Mouse (Mus musculus) erythroid progenitor cell, adult 5-6 weeks (primary cell): ENCODE results near the gene Gm10961. TPM values are rescaled to one million over a fixed set of nuclear protein-coding genes. Genes with fewer than 3 reads are reported as not detected.

Source experiments
- ATAC-seq: replicated peaks from 2 replicates; pipeline ENCODE4 v1.8.0; 2016; ENCODE audit warnings: moderate number of reproducible peaks, mild to moderate bottlenecking, moderate TSS enrichment, inconsistent platforms; ENCODE audit not compliant: poor library complexity, low FRiP score, severe bottlenecking
- total RNA-seq, 2 experiments: library from RNA; stranded (forward) in 1 of 2; stranded (reverse) in 1 of 2; fragments of 150-400 nt in 1 of 2; fragments of 186-747, 209-891 nt in 1 of 2; gene quantifications; 2 replicates each; pipeline versions ENCODE4 v1.2.3 to v1.2.4; 2015 to 2017; ENCODE audit warnings: low replicate concordance in 2 of 2

The Gm10961 gene
- total RNA-seq (2015; ENCODE audit: low replicate concordance) (not detected in 2 replicates), total RNA-seq (2017; ENCODE audit: low replicate concordance) (not detected in 2 replicates)

DNA sequence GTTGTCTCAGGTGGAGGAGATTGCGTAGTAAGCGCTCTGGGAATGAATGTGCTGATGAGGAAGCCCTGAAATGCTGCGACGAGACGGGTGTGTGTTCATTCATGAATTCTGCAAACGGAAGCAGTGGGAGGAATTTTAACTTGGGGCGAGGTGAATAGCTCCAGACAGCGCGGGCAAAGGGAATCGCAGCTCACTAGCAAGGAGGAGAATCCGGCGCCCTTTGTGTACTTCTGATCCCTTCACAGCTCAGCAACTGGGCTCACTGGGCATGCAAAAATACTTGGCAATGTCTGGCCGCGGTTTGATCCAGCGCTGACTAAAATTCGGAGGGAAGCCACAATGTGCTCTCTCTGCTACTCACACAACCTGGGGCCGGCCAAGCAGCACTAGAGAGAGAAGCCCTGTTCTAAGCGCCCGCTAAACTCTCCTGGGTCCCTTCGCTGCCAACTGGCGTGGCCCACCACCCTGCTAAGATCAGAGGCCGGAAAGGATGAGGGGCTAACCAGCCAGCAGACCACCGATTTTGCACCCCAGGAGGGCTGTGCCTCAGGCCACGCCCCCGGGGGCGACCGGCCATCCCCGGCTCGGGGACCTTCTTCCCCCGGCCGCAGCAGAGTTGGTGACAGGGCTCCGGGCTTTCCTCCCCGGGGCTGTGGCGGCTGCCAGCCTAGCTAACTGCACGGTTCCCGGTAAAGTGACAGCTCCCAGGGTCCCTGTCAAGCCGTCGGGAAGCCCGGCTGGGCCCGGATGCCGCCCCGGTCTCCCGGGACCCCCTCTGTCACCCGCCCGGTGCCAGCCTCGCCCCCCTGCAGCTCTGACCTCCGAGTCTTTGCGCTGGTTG lies at the start of gene Gm10961:
TSS of gene Gm10961 (plus strand) at position 641 of the 841 bp plus-strand sequence.
- 0 out of 2 replicates have a peak, but pooled peaks have one; percentile 27 for ATAC-seq

GRCm38 (mm10) chr3:107582130-107582874 lies 48.8 kb upstream of the Gm10961 start:
- ATAC-seq = no peak

GRCm38 (mm10) chr3:107582875-107583767 lies 48.0 kb upstream of the Gm10961 start:
- no peak for ATAC-seq

DNA sequence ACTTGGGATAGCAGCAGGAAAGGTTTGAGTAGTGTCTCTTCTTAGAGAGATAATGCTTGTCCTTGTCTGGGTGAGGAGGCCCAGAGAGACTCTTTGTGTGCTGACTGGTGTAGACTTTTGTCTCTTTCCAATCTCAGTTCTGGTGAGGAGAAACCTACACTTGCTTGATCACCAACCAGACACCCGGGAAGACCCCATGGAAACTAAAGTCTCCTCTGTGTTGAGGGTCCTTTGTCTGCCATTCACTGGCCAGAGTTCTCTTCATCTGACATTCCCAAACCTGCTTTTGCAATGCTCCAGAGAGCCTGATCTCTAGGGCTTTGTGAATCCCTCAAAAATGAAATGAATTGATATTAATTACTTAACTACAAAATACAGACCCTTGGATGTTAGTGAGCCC lies 47.2 kb upstream of the Gm10961 start:
- no peak for ATAC-seq

GRCm38 (mm10) chr3:107586504-107586903 lies 44.6 kb upstream of the Gm10961 start:
- no peak for ATAC-seq

- no peak for ATAC-seq
Measured at GRCm38 (mm10) chr3:107591612-107592011, 39.5 kb upstream of the Gm10961 start.

DNA sequence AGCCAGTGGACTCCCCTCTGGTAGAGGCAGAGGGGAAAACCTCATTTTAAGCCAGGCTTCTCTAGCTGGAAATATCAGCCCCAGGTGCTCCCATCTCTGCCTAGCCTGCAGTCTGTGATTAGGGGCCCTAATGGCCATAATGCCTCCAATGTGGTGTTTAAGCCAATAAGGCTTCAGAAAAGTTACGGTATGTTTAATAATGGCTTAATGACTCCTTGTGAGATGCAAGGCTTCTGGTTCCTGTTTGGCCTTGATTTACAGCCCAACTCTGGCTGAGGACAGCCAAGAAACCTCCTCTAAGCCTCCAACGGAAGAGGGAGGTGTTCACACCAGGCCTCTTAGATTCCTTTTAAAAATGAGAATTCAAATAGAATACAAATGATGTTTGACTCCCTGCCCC lies 37.5 kb upstream of the Gm10961 start:
- no peak for ATAC-seq

GRCm38 (mm10) chr3:107594662-107595263 lies 36.4 kb upstream of the Gm10961 start, which contains the start of gene Alx3:
TSS of gene Alx3 (plus strand) at chr3:107595031.
- ATAC-seq = no peak

- no peak for ATAC-seq
Measured at GRCm38 (mm10) chr3:107595264-107595937, 35.7 kb upstream of the Gm10961 start.

GRCm38 (mm10) chr3:107595938-107596461 lies 35.1 kb upstream of the Gm10961 start:
- ATAC-seq = no peak

GRCm38 (mm10) chr3:107596559-107596958 lies 34.6 kb upstream of the Gm10961 start:
- no peak for ATAC-seq

GRCm38 (mm10) chr3:107597134-107597533 lies 34.0 kb upstream of the Gm10961 start:
- no peak for ATAC-seq

- no peak for ATAC-seq
Measured at GRCm38 (mm10) chr3:107597586-107598389, 33.3 kb upstream of the Gm10961 start.

DNA sequence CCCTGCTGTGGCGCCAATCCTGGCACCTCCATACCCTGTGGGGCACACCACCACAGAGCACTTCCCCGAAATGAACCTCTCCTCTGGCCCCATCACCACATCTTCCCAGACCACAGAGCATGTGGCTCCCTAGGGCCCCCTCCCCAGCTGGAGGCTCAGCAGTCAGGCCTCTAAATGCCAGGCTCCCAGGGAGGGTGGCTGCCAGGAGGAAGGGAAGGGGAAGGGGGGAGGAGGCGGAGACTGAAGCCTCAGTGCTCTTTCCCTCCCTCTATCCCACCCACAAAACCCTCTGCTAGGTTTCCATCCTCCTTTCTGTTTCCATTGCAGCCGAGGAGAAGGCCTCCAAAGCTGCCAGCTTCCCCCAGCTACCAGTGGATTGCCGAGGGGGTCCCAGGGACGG lies 31.0 kb upstream of the Gm10961 start:
- ATAC-seq = no peak

DNA sequence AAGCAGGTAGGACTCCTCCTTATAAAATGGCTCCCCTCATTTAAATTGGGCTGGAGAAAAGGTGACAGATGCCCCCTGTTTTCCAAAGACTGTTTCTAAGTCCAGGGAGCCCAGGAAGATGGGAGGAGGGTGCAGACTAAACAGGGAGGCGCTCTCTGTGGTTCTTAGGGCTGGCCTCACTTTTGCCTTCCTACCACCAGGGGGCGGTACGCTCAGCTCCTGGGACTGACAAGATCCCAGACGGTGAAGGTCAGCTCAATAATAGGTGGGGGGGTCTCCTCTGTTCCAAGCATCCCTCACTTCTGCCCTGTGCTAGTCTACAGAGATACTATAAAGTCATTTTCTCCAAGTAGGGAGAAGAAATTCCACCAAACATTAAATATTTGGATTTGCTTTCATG lies 25.8 kb upstream of the Gm10961 start:
- ATAC-seq = no peak; the same call in 1 of the 2 replicates

DNA sequence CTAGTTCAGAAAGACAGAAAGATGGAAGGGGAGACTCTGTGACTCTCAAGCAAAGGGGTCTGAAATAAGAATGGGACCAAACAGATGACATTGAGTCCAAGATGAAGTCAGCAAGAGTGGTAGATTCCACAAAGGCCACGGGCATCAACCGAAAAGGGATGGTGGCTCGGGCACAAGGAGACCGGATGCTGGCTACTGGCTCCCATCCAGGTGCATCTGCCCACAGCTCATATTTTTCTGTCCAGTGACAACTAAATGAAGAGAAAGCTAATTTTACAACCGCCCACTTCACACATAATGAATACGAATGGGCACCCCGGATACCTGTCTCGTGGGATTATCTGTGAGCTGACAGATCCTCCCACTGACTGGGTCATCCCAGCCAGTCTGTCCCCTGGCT lies 23.9 kb upstream of the Gm10961 start:
- no peak for ATAC-seq

DNA sequence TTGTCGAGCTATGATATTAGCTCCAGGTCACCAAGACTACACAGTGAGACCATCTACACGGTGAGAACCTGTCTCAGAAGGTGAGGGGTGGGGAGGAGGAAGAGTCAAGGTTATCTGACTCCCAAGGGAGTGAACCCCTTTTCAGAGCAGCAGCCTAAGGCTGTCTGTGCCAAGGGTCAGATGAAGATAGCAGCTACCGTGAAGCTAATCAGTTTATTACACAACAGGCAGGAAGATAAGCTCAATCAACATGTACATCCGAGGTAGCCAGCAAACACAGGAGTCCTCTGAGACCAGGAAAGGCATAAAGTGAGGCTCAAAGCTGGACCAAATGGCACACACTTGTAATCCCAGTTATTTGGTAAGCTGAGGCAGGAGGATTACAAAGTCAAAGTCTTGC lies 22.3 kb upstream of the Gm10961 start:
- no peak for ATAC-seq

DNA sequence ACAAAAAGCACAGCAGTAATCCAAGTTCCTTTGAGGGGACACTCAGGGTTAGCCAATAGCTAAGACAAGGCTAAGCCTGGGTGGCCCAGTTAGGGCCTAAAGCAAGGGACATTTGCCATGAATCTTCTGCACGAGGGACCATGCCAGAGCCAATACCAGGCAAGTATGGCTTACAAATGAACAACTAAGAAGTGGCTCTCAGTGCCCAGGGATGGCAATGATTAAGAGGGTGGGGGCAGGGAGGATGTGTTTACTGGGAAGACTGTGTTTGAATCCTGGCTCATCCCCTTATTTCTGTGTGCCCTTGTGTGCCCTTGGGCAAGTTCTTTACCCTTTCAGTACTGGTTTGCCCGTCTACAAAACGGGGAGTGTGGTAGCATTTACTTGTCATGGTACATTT lies 21.7 kb upstream of the Gm10961 start:
- no peak for ATAC-seq
